Mouse (Mus musculus): ENCODE measurements around the gene Faf2.

DNA sequence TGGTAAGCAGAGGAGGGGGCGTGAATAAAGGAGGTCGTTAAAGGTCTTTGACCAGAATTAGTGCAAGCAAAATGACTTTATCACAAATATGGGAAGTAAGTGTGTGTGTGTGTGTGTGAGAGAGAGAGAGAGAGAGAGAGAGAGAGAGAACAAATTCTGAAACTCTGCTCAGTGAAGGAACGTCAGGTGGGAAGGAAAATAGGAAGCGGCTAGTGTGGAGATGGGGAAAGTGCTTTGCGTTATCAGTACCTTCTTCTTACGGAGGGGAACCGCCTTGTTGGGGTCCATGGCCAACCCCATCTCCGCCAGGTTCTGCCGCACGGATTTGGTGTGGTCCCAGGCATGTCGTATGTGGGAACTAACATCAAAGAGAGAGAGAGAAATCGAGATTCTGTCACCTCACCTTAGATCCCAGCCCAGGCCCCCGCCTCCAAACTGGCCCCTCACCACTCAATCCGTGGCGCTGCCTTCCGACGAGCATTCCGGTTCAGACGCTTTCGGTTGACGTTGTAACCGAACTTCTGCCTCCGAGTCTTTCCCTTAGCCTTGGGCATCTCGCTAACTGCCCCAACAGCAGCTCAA, 32.1 kb upstream of the Faf2 start:
- TF ChIP-seq GATA1 (IDR thresholded peaks at IDR 0.05; ENCODE audit: low read length), result no peak
- no peak for TF ChIP-seq TAL1 (IDR thresholded peaks at IDR 0.05; ENCODE audit: low read length)

Measured in erythroblast, embryonic 14.5 days (primary cell).